ENCODE assay signal across 32 mouse cellular contexts in genomic region chr4:136842802-136843201, GRCm38 (mm10). TPM values are rescaled to one million over a fixed set of nuclear protein-coding genes. Genes with fewer than 3 reads are reported as not detected.
DNase-seq lines count a peak whose midpoint lies in the region; ATAC-seq and TF ChIP-seq lines count a peak whose summit lies in the region.
"Had no signal": no experiment of that assay in that cellular context is flagged by ENCODE, and none has a peak within 500 bp of the region (broad histone marks: within the 10 kb centered on the region; RNA-seq: fewer than 3 reads in every experiment).

No protein-coding gene starts in this region.

- H3K4me1 ChIP-seq in liver, postnatal 0 days (ENCODE audit: insufficient read depth) = no peaks in the 10 kb centered on the region
- H3K4me1 ChIP-seq in liver, embryonic 11.5 days (replicated peaks; ENCODE audit: control insufficient read depth, insufficient read depth, low read length) = no peaks in the 10 kb centered on the region
- H3K4me1 ChIP-seq in intestine, embryonic 15.5 days (replicated peaks) = peaks cover 27% of the 10 kb centered on the region
- H3K4me1 ChIP-seq in intestine, postnatal 0 days (replicated peaks; ENCODE audit: control insufficient read depth, insufficient read depth, low read length) = no peaks in the 10 kb centered on the region
- no peaks in the 10 kb centered on the region for H3K4me1 ChIP-seq in stomach, embryonic 15.5 days
- H3K4me1 ChIP-seq in forebrain, embryonic 16.5 days (replicated peaks; ENCODE audit: control insufficient read depth, insufficient read depth, low read length) = peaks cover 16% of the 10 kb centered on the region
- H3K4me1 ChIP-seq: heart, embryonic 12.5 days; heart, embryonic 15.5 days had no signal

- H3K27me3 ChIP-seq in liver, postnatal 0 days (ENCODE audit: insufficient read depth, low read length) = peaks cover 12% of the 10 kb centered on the region; the same call in 1 of the 2 replicates
- peaks cover 22% of the 10 kb centered on the region for H3K27me3 ChIP-seq in liver, embryonic 11.5 days (replicated peaks; ENCODE audit: control insufficient read depth, insufficient read depth, low read length)
- 0 out of 2 replicates have a peak, but pooled peaks cover 2% of the 10 kb centered on the region for H3K27me3 ChIP-seq in intestine, embryonic 15.5 days (replicated peaks)
- H3K27me3 ChIP-seq in intestine, postnatal 0 days (replicated peaks; ENCODE audit: control insufficient read depth, insufficient read depth, low read length) = no peaks in the 10 kb centered on the region
- H3K27me3 ChIP-seq in stomach, embryonic 15.5 days (replicated peaks) = no peaks in the 10 kb centered on the region
- no peaks in the 10 kb centered on the region for H3K27me3 ChIP-seq in forebrain, embryonic 16.5 days (replicated peaks; ENCODE audit: control insufficient read depth, insufficient read depth, low read length)
- H3K27me3 ChIP-seq: forebrain, embryonic 12.5 days; forebrain, embryonic 15.5 days; hindbrain, embryonic 13.5 days had no signal

- H3K27ac ChIP-seq in liver, postnatal 0 days (ENCODE audit: low read depth) = no peak overlapping the region
- H3K27ac ChIP-seq in liver, embryonic 11.5 days (ENCODE audit: low read depth, low read length) = no peak overlapping the region
- 0 out of 2 replicates have a peak overlapping the region, but pooled peaks have one; percentile 56 for H3K27ac ChIP-seq in intestine, embryonic 15.5 days
- H3K27ac ChIP-seq in intestine, postnatal 0 days (ENCODE audit: low read depth, low read length) = peak overlapping the region; percentile 58
- no peak overlapping the region for H3K27ac ChIP-seq in stomach, embryonic 15.5 days
- no peak overlapping the region for H3K27ac ChIP-seq in forebrain, embryonic 16.5 days (ENCODE audit: low read length)
- H3K27ac ChIP-seq: embryonic facial prominence, embryonic 10.5 days; embryonic facial prominence, embryonic 13.5 days; forebrain, embryonic 12.5 days; forebrain, embryonic 15.5 days; heart, embryonic 15.5 days; hindbrain, embryonic 10.5 days; hindbrain, embryonic 13.5 days had no signal

- no peak overlapping the region for H3K9ac ChIP-seq in liver, postnatal 0 days (replicated peaks)
- H3K9ac ChIP-seq in liver, embryonic 11.5 days (ENCODE audit: low read depth, low read length) = no peak overlapping the region
- no peak overlapping the region for H3K9ac ChIP-seq in intestine, embryonic 15.5 days
- H3K9ac ChIP-seq in intestine, postnatal 0 days (ENCODE audit: low read depth, low read length) = no peak overlapping the region
- 0 out of 2 replicates have a peak overlapping the region, but pooled peaks have one; percentile 1 for H3K9ac ChIP-seq in stomach, embryonic 15.5 days
- no peak overlapping the region for H3K9ac ChIP-seq in forebrain, embryonic 16.5 days (replicated peaks; ENCODE audit: low read depth, low read length)
- H3K9ac ChIP-seq: embryonic facial prominence, embryonic 13.5 days; forebrain, embryonic 12.5 days; forebrain, embryonic 15.5 days; heart, embryonic 12.5 days; heart, embryonic 15.5 days; hindbrain, embryonic 13.5 days had no signal

- no peak overlapping the region for H3K4me3 ChIP-seq in liver, postnatal 0 days (ENCODE audit: low read depth, low read length)
- no peak overlapping the region for H3K4me3 ChIP-seq in liver, embryonic 11.5 days (ENCODE audit: low read depth, low read length)
- no peak overlapping the region for H3K4me3 ChIP-seq in intestine, embryonic 15.5 days (replicated peaks)
- H3K4me3 ChIP-seq in intestine, postnatal 0 days (ENCODE audit: low read depth, low read length) = no peak overlapping the region
- H3K4me3 ChIP-seq in stomach, embryonic 15.5 days (replicated peaks) = no peak overlapping the region
- no peak overlapping the region for H3K4me3 ChIP-seq in forebrain, embryonic 16.5 days (replicated peaks; ENCODE audit: low read length)
- H3K4me3 ChIP-seq: embryonic facial prominence, embryonic 10.5 days; embryonic facial prominence, embryonic 13.5 days; erythroblast, embryonic 14.5 days; forebrain, embryonic 12.5 days; forebrain, embryonic 15.5 days; heart, embryonic 12.5 days; heart, embryonic 15.5 days; hindbrain, embryonic 10.5 days; hindbrain, embryonic 13.5 days had no signal

- peak; percentile 51 for DNase-seq in liver, postnatal 0 days
- no peak for DNase-seq in liver, embryonic 11.5 days (ENCODE audit: low spot score)
- no peak for DNase-seq in left cerebral cortex, postnatal 25 days (ENCODE audit: low spot score in 2 of 2)
- DNase-seq: adrenal gland, adult 2 months; adrenal gland, postnatal 14 days; cerebellum, adult 11 months; cerebellum, adult 2 months; cerebellum, adult 9-11 months; cerebellum, postnatal 25 days; embryo, embryonic 11 days; gastrocnemius, postnatal 14 days; heart, adult 18-20 months; heart, postnatal 10 days; heart, postnatal 36 days had no signal

- intact Hi-C loops in left cerebral cortex, postnatal 25 days (cut with DNase I) = no loop called here

- H3K9me3 ChIP-seq in liver, postnatal 0 days (ENCODE audit: low read length) = no peaks in the 10 kb centered on the region
- no peaks in the 10 kb centered on the region for H3K9me3 ChIP-seq in liver, embryonic 11.5 days (ENCODE audit: control insufficient read depth, low read length)
- H3K9me3 ChIP-seq in intestine, embryonic 15.5 days = no peaks in the 10 kb centered on the region
- H3K9me3 ChIP-seq in intestine, postnatal 0 days (ENCODE audit: control insufficient read depth) = no peaks in the 10 kb centered on the region
- no peaks in the 10 kb centered on the region for H3K9me3 ChIP-seq in stomach, embryonic 15.5 days
- no peaks in the 10 kb centered on the region for H3K9me3 ChIP-seq in forebrain, embryonic 16.5 days (ENCODE audit: control insufficient read depth, low read length)
- H3K9me3 ChIP-seq: embryonic facial prominence, embryonic 10.5 days; embryonic facial prominence, embryonic 13.5 days; forebrain, embryonic 12.5 days; forebrain, embryonic 15.5 days; heart, embryonic 12.5 days; heart, embryonic 15.5 days; hindbrain, embryonic 10.5 days; hindbrain, embryonic 13.5 days had no signal

- peak; percentile 86 for ATAC-seq in liver, postnatal 0 days
- no peak for ATAC-seq in liver, embryonic 11.5 days (replicated peaks; ENCODE audit: low FRiP score)
- ATAC-seq in intestine, embryonic 15.5 days = peak; percentile 89
- ATAC-seq in intestine, postnatal 0 days = peak; percentile 93
- ATAC-seq in stomach, embryonic 15.5 days (ENCODE audit: insufficient read depth, low FRiP score, low read depth) = no peak
- ATAC-seq in megakaryocyte, adult 5-6 weeks (ENCODE audit: poor library complexity, severe bottlenecking) = no peak
- ATAC-seq in forebrain, embryonic 16.5 days = no peak
- ATAC-seq: CD4-positive, CD25-positive, alpha-beta regulatory T cell, adult 4 months; forebrain, embryonic 15.5 days had no signal

- 56% methylated on average over 10 of the region's 10 CpGs for WGBS in liver, postnatal 0 days (ENCODE audit: insufficient replicate concordance)
- WGBS in liver, embryonic 11.5 days = 70% methylated on average over 10 of the region's 10 CpGs
- 58% methylated on average over 10 of the region's 10 CpGs for WGBS in intestine, embryonic 15.5 days
- 31% methylated on average over 10 of the region's 10 CpGs for WGBS in intestine, postnatal 0 days
- WGBS in stomach, embryonic 15.5 days = 64% methylated on average over 10 of the region's 10 CpGs
- WGBS in forebrain, embryonic 16.5 days = 88% methylated on average over 10 of the region's 10 CpGs

- no peak for TF ChIP-seq CTCF in liver, postnatal 0 days (IDR thresholded peaks at IDR 0.05; ENCODE audit: low read depth)
- TF ChIP-seq CTCF in intestine, postnatal 0 days (IDR thresholded peaks at IDR 0.05; ENCODE audit: low read depth) = 0 out of 2 replicates have a peak, but pooled peaks have one; percentile 2

- no peak overlapping the region for H3K4me2 ChIP-seq in liver, postnatal 0 days (ENCODE audit: low read depth, low read length)
- H3K4me2 ChIP-seq in liver, embryonic 11.5 days = no peak overlapping the region
- H3K4me2 ChIP-seq in intestine, embryonic 15.5 days (replicated peaks) = peak overlapping the region; percentile 28; the same call in 1 of the 2 replicates
- H3K4me2 ChIP-seq in intestine, postnatal 0 days (replicated peaks; ENCODE audit: low read depth) = peak overlapping the region; percentile 24; the same call in 1 of the 2 replicates
- no peak overlapping the region for H3K4me2 ChIP-seq in stomach, embryonic 15.5 days
- H3K4me2 ChIP-seq in forebrain, embryonic 16.5 days (ENCODE audit: low read length) = no peak overlapping the region
- H3K4me2 ChIP-seq: embryonic facial prominence, embryonic 13.5 days; forebrain, embryonic 12.5 days; forebrain, embryonic 15.5 days; heart, embryonic 12.5 days; heart, embryonic 15.5 days; hindbrain, embryonic 13.5 days had no signal

- TF ChIP-seq EP300 in liver, postnatal 0 days (IDR thresholded peaks at IDR 0.05; ENCODE audit: low read depth) = no peak

- no peaks in the 10 kb centered on the region for H3K36me3 ChIP-seq in liver, postnatal 0 days (replicated peaks; ENCODE audit: insufficient read depth, low read length)
- H3K36me3 ChIP-seq in liver, embryonic 11.5 days (ENCODE audit: control insufficient read depth, insufficient read depth, low read length) = no peaks in the 10 kb centered on the region
- H3K36me3 ChIP-seq in intestine, embryonic 15.5 days = no peaks in the 10 kb centered on the region
- H3K36me3 ChIP-seq in intestine, postnatal 0 days (ENCODE audit: control insufficient read depth, insufficient read depth) = no peaks in the 10 kb centered on the region
- H3K36me3 ChIP-seq in stomach, embryonic 15.5 days = no peaks in the 10 kb centered on the region
- no peaks in the 10 kb centered on the region for H3K36me3 ChIP-seq in forebrain, embryonic 16.5 days (ENCODE audit: control insufficient read depth, insufficient read depth)
- H3K36me3 ChIP-seq: embryonic facial prominence, embryonic 10.5 days; embryonic facial prominence, embryonic 13.5 days; forebrain, embryonic 12.5 days; forebrain, embryonic 15.5 days; heart, embryonic 12.5 days; heart, embryonic 15.5 days; hindbrain, embryonic 10.5 days; hindbrain, embryonic 13.5 days had no signal

RNA-seq across cellular contexts. Expression of gene Ephb2, which starts 7.0 kb away (rescaled TPM):
- 0.08 and 0.12 TPM in 2 replicates for polyA plus RNA-seq in liver, postnatal 0 days (2015; fragmentation: Nextera tagmentation; extraction: Ambion mirVana)
- 4.8 and 5.1 TPM in 2 replicates for polyA plus RNA-seq in liver, embryonic 11.5 days (2014; fragmentation: Nextera tagmentation; extraction: Ambion mirVana)
- polyA plus RNA-seq in intestine, embryonic 15.5 days (2015; fragmentation: Nextera tagmentation; extraction: Ambion mirVana) = 8.2 and 8.9 TPM in 2 replicates
- 5.7 TPM in 2 replicates for polyA plus RNA-seq in intestine, postnatal 0 days (2015; fragmentation: Nextera tagmentation; extraction: Ambion mirVana)
- polyA plus RNA-seq in stomach, embryonic 15.5 days (2015; fragmentation: Nextera tagmentation; extraction: Ambion mirVana) = 8.6 and 10.6 TPM in 2 replicates
- 1.1 and 1.4 TPM in 2 replicates for total RNA-seq in megakaryocyte, adult 5-6 weeks (2015)
- 0.77 and 1.2 TPM in 2 replicates for total RNA-seq in megakaryocyte, adult 5-6 weeks (2017)
- total RNA-seq in left cerebral cortex, postnatal 25 days (2021) = 10 to 100 TPM; 15.2 to 21.4 TPM
- polyA plus RNA-seq in forebrain, embryonic 16.5 days (2015; fragmentation: Nextera tagmentation; extraction: Ambion mirVana) = 12.3 and 13.1 TPM in 2 replicates
- polyA plus RNA-seq: CD4-positive, CD25-positive, alpha-beta regulatory T cell, adult 4 months; erythroblast, embryonic 14.5 days had no signal

RNA-seq across cellular contexts. Expression of gene C1qb, which starts 43.2 kb away (rescaled TPM):
- 196 and 200 TPM in 2 replicates for polyA plus RNA-seq in liver, postnatal 0 days (2015; fragmentation: Nextera tagmentation; extraction: Ambion mirVana)
- polyA plus RNA-seq in liver, embryonic 11.5 days (2014; fragmentation: Nextera tagmentation; extraction: Ambion mirVana) = 77.7 and 81.2 TPM in 2 replicates
- 67.2 and 68.8 TPM in 2 replicates for polyA plus RNA-seq in intestine, embryonic 15.5 days (2015; fragmentation: Nextera tagmentation; extraction: Ambion mirVana)
- 67.7 and 71.4 TPM in 2 replicates for polyA plus RNA-seq in intestine, postnatal 0 days (2015; fragmentation: Nextera tagmentation; extraction: Ambion mirVana)
- polyA plus RNA-seq in stomach, embryonic 15.5 days (2015; fragmentation: Nextera tagmentation; extraction: Ambion mirVana) = 62.4 and 62.8 TPM in 2 replicates
- 2.2 and 3.3 TPM in 2 replicates for total RNA-seq in megakaryocyte, adult 5-6 weeks (2015)
- 1.9 and 2.2 TPM in 2 replicates for total RNA-seq in megakaryocyte, adult 5-6 weeks (2017)
- 10 to 100 TPM; 56.6 to 61.3 TPM for total RNA-seq in left cerebral cortex, postnatal 25 days (2021)
- 24.1 and 32.0 TPM in 2 replicates for polyA plus RNA-seq in forebrain, embryonic 16.5 days (2015; fragmentation: Nextera tagmentation; extraction: Ambion mirVana)
- total RNA-seq: MEL had no signal
- polyA plus RNA-seq: C2C12 had no signal

RNA-seq across cellular contexts. Expression of gene C1qc, which starts 50.1 kb away (rescaled TPM):
- 122 and 136 TPM in 2 replicates for polyA plus RNA-seq in liver, postnatal 0 days (2015; fragmentation: Nextera tagmentation; extraction: Ambion mirVana)
- 40.4 and 42.0 TPM in 2 replicates for polyA plus RNA-seq in liver, embryonic 11.5 days (2014; fragmentation: Nextera tagmentation; extraction: Ambion mirVana)
- 33.3 and 36.3 TPM in 2 replicates for polyA plus RNA-seq in intestine, embryonic 15.5 days (2015; fragmentation: Nextera tagmentation; extraction: Ambion mirVana)
- polyA plus RNA-seq in intestine, postnatal 0 days (2015; fragmentation: Nextera tagmentation; extraction: Ambion mirVana) = 42.5 and 42.9 TPM in 2 replicates
- polyA plus RNA-seq in stomach, embryonic 15.5 days (2015; fragmentation: Nextera tagmentation; extraction: Ambion mirVana) = 34.2 and 37.5 TPM in 2 replicates
- total RNA-seq in megakaryocyte, adult 5-6 weeks (2015) = 0.98 and 1.4 TPM in 2 replicates
- 0.53 and 0.62 TPM in 2 replicates for total RNA-seq in megakaryocyte, adult 5-6 weeks (2017)
- total RNA-seq in left cerebral cortex, postnatal 25 days (2021) = 10 to 100 TPM; 38.3 to 44.1 TPM
- polyA plus RNA-seq in forebrain, embryonic 16.5 days (2015; fragmentation: Nextera tagmentation; extraction: Ambion mirVana) = 13.9 and 17.6 TPM in 2 replicates
- total RNA-seq: common myeloid progenitor, adult 5-6 weeks; MEL had no signal
- polyA plus RNA-seq: C2C12 had no signal

RNA-seq across cellular contexts. Expression of gene C1qa, which starts 55.8 kb away (rescaled TPM):
- 123 and 130 TPM in 2 replicates for polyA plus RNA-seq in liver, postnatal 0 days (2015; fragmentation: Nextera tagmentation; extraction: Ambion mirVana)
- 32.5 and 37.8 TPM in 2 replicates for polyA plus RNA-seq in liver, embryonic 11.5 days (2014; fragmentation: Nextera tagmentation; extraction: Ambion mirVana)
- polyA plus RNA-seq in intestine, embryonic 15.5 days (2015; fragmentation: Nextera tagmentation; extraction: Ambion mirVana) = 50.0 and 58.6 TPM in 2 replicates
- polyA plus RNA-seq in intestine, postnatal 0 days (2015; fragmentation: Nextera tagmentation; extraction: Ambion mirVana) = 44.8 and 48.0 TPM in 2 replicates
- 54.3 and 70.7 TPM in 2 replicates for polyA plus RNA-seq in stomach, embryonic 15.5 days (2015; fragmentation: Nextera tagmentation; extraction: Ambion mirVana)
- 1.0 and 2.3 TPM in 2 replicates for total RNA-seq in megakaryocyte, adult 5-6 weeks (2015)
- 0.29 and 1.0 TPM in 2 replicates for total RNA-seq in megakaryocyte, adult 5-6 weeks (2017)
- total RNA-seq in left cerebral cortex, postnatal 25 days (2021) = 10 to 100 TPM; 51.2 to 54.2 TPM
- polyA plus RNA-seq in forebrain, embryonic 16.5 days (2015; fragmentation: Nextera tagmentation; extraction: Ambion mirVana) = 16.8 and 24.6 TPM in 2 replicates
- polyA plus RNA-seq: C2C12 had no signal

Comparison
In these comparisons a context has a peak if more than half of its experiments do, and no peak if none do; other contexts are left out.
1. ATAC-seq: peak in liver, postnatal 0 days (single experiment), intestine, embryonic 15.5 days (single experiment) and intestine, postnatal 0 days (single experiment); none in liver, embryonic 11.5 days (single experiment), stomach, embryonic 15.5 days (single experiment), megakaryocyte, adult 5-6 weeks (single experiment) and forebrain, embryonic 16.5 days (single experiment).
2. H3K27ac ChIP-seq: peak in intestine, embryonic 15.5 days (single experiment) and intestine, postnatal 0 days (single experiment); none in liver, postnatal 0 days (single experiment), liver, embryonic 11.5 days (single experiment), stomach, embryonic 15.5 days (single experiment) and forebrain, embryonic 16.5 days (single experiment).
3. H3K4me2 ChIP-seq: peak in intestine, embryonic 15.5 days (single experiment) and intestine, postnatal 0 days (single experiment); none in liver, postnatal 0 days (single experiment), liver, embryonic 11.5 days (single experiment), stomach, embryonic 15.5 days (single experiment) and forebrain, embryonic 16.5 days (single experiment).